9 mouse cellular contexts compared by ENCODE assay signal in the genomic region with DNA sequence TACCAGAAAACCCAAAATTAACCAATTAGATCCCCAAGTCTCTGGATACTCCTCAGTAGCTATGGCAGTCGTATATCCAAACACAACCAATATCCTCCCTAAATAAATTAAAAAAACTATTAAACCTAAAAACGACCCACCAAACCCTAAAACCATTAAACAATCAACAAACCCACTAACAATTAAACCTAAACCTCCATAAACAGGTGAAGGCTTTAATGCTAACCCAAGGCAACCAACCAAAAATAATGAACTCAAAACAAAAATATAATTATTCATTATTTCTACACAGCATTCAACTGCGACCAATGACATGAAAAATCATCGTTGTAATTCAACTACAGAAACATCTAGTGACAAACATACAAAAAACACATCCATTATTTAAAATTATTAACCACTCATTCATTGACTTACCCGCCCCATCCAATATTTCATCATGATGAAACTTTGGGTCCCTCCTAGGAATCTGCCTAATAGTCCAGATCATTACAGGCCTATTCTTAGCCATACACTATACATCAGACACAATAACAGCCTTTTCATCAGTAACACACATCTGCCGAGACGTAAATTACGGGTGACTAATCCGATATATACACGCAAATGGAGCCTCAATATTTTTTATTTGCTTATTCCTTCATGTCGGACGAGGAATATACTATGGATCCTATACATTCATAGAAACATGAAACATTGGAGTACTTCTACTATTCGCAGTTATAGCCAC.
A peak's percentile ranks its signal among the peaks of the same experiment; 100 is the strongest.
DNase-seq lines count a peak whose midpoint lies in the region; ATAC-seq lines count a peak whose summit lies in the region.
"Had no signal": no experiment of that assay in that cellular context is flagged by ENCODE, and none has a peak within 500 bp of the region (broad histone marks: within the 10 kb centered on the region; RNA-seq: fewer than 3 reads in every experiment).

No protein-coding gene starts in this region.

- no peaks in the 10 kb centered on the region for H3K36me3 ChIP-seq in kidney, embryonic 15.5 days
- no peaks in the 10 kb centered on the region for H3K36me3 ChIP-seq in embryonic facial prominence, embryonic 14.5 days (ENCODE audit: control insufficient read depth, insufficient read depth, low read length)
- no peaks in the 10 kb centered on the region for H3K36me3 ChIP-seq in intestine, embryonic 16.5 days (ENCODE audit: control insufficient read depth, insufficient read depth, low read length)

- no peak for DNase-seq in kidney, adult 11 months
- DNase-seq in embryonic facial prominence, embryonic 14.5 days (ENCODE audit: low spot score): no peak
- DNase-seq in gastrocnemius, adult 18-20 months (ENCODE audit: low spot score): no peak
- no peak for DNase-seq in cerebellum, postnatal 10 days
- DNase-seq in gastrocnemius, postnatal 4 days (ENCODE audit: low spot score in 2 of 2): no peak

- H3K27me3 ChIP-seq in kidney, embryonic 15.5 days: no peaks in the 10 kb centered on the region
- no peaks in the 10 kb centered on the region for H3K27me3 ChIP-seq in embryonic facial prominence, embryonic 14.5 days (replicated peaks; ENCODE audit: control insufficient read depth, insufficient read depth, low read length)
- no peaks in the 10 kb centered on the region for H3K27me3 ChIP-seq in intestine, embryonic 16.5 days (replicated peaks; ENCODE audit: control insufficient read depth, insufficient read depth, low read length)
- H3K27me3 ChIP-seq: megakaryocyte, embryonic 14.5 days had no signal

- H3K4me3 ChIP-seq in kidney, embryonic 15.5 days (replicated peaks): no peak overlapping the region
- no peak overlapping the region for H3K4me3 ChIP-seq in embryonic facial prominence, embryonic 14.5 days (ENCODE audit: low read depth, low read length)
- no peak overlapping the region for H3K4me3 ChIP-seq in intestine, embryonic 16.5 days (ENCODE audit: low read length)
- H3K4me3 ChIP-seq: megakaryocyte, embryonic 14.5 days had no signal

- H3K4me1 ChIP-seq in kidney, embryonic 15.5 days: no peaks in the 10 kb centered on the region
- no peaks in the 10 kb centered on the region for H3K4me1 ChIP-seq in embryonic facial prominence, embryonic 14.5 days (ENCODE audit: control insufficient read depth, insufficient read depth, low read length)
- H3K4me1 ChIP-seq in intestine, embryonic 16.5 days (ENCODE audit: control insufficient read depth, insufficient read depth, low read length): no peaks in the 10 kb centered on the region
- H3K4me1 ChIP-seq: megakaryocyte, embryonic 14.5 days had no signal

- peak; percentile 95 for ATAC-seq in kidney, embryonic 15.5 days (replicated peaks; ENCODE audit: low FRiP score)
- peak; percentile 92 for ATAC-seq in embryonic facial prominence, embryonic 14.5 days (ENCODE audit: low read depth)
- ATAC-seq in intestine, embryonic 16.5 days: peak; percentile 94
- ATAC-seq in monocyte, adult 5-6 weeks (replicated peaks; ENCODE audit: insufficient number of reproducible peaks, low FRiP score, low TSS enrichment, poor library complexity, severe bottlenecking): peak; percentile 97

- WGBS in kidney, embryonic 15.5 days: 85% methylated on average over 13 of the region's 13 CpGs
- WGBS in embryonic facial prominence, embryonic 14.5 days: 85% methylated on average over 13 of the region's 13 CpGs
- WGBS in intestine, embryonic 16.5 days: 85% methylated on average over 13 of the region's 13 CpGs

- no peaks in the 10 kb centered on the region for H3K9me3 ChIP-seq in kidney, embryonic 15.5 days (replicated peaks)
- H3K9me3 ChIP-seq in embryonic facial prominence, embryonic 14.5 days (ENCODE audit: control insufficient read depth, low read length): no peaks in the 10 kb centered on the region
- no peaks in the 10 kb centered on the region for H3K9me3 ChIP-seq in intestine, embryonic 16.5 days (ENCODE audit: control insufficient read depth, low read length)

- no peak overlapping the region for H3K4me2 ChIP-seq in kidney, embryonic 15.5 days
- no peak overlapping the region for H3K4me2 ChIP-seq in embryonic facial prominence, embryonic 14.5 days (ENCODE audit: low read depth, low read length)
- H3K4me2 ChIP-seq in intestine, embryonic 16.5 days (ENCODE audit: low read depth, low read length): no peak overlapping the region

- no peak overlapping the region for H3K9ac ChIP-seq in kidney, embryonic 15.5 days
- H3K9ac ChIP-seq in embryonic facial prominence, embryonic 14.5 days (ENCODE audit: low read depth, low read length): no peak overlapping the region
- no peak overlapping the region for H3K9ac ChIP-seq in intestine, embryonic 16.5 days (ENCODE audit: low read depth, low read length)

- H3K27ac ChIP-seq in kidney, embryonic 15.5 days: no peak overlapping the region
- no peak overlapping the region for H3K27ac ChIP-seq in embryonic facial prominence, embryonic 14.5 days (replicated peaks; ENCODE audit: low read depth, low read length)
- H3K27ac ChIP-seq in intestine, embryonic 16.5 days (ENCODE audit: low read length): no peak overlapping the region
